Mouse (Mus musculus) bone marrow, adult 2 months (tissue): ENCODE measurements at regions not wholly inside any gene's neighbourhood (a gene's known extent, or its start where the extent isn't known, plus 50 kb on each side); places are given as distances from the start of the nearest gene placed in this dataset.

Experiments
- CTCF ChIP-seq: fragments of 200-500 bp; IDR thresholded peaks from 2 replicates; pipeline ENCODE4 v1.5.1; 2011; ENCODE audit warnings: low read length, control low read depth; ENCODE audit not compliant: control insufficient read depth, insufficient read depth
- POLR2A ChIP-seq: fragments of 200-500 bp; IDR thresholded peaks from 2 replicates; pipeline ENCODE4 v1.6.1; 2011; ENCODE audit warnings: low read depth, mild to moderate bottlenecking, control low read depth, low read length, borderline replicate concordance; ENCODE audit not compliant: control insufficient read depth

- no peak for TF ChIP-seq CTCF
- no peak for TF ChIP-seq POLR2A
Observed at GRCm38 (mm10) chr16:49369450-49369849, 312.2 kb downstream of the Myh15 start.
